Mouse (Mus musculus): ENCODE measurements at regions not wholly inside any gene's neighbourhood (a gene's known extent, or its start where the extent isn't known, plus 50 kb on each side); places are given as distances from the start of the nearest gene placed in this dataset.

DNA sequence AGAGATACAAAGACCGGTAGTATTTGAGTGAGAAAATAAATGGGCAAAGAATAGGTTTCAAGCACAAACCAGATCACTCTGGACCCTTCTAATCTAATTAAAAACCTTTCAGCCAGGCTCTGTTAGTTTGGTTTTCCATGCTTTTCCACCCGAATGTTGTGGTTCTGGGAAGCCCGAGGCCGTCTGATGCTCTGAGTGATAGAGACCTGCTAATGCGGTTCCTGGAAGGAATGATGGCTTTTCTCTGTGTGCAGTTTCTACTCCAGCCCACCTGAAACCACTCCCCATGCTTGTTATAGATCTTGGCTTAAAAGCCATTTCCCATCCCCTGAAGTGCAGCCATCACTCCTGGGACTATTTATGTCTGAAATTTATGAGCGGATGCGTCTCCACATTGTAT, 251.4 kb upstream of the Nrp1 start:
- no peak for TF ChIP-seq CTCF (IDR thresholded peaks at IDR 0.05; ENCODE audit: borderline replicate concordance, insufficient read depth, low read depth, low read length)
- no peak for TF ChIP-seq POLR2A (IDR thresholded peaks at IDR 0.05; ENCODE audit: borderline replicate concordance, insufficient read depth, low read length)
- no peak for DNase-seq
- Histone ChIP-seq H3K4me1 (ENCODE audit: control insufficient read depth, insufficient read depth, low read length) (no peaks in the 10 kb centered on the region), H3K4me3 (replicated peaks; ENCODE audit: insufficient read depth, low read depth, low read length) (no peak overlapping the region), H3K27me3 (ENCODE audit: control insufficient read depth, insufficient read depth, low read length) (no peaks in the 10 kb centered on the region), H3K27ac (ENCODE audit: insufficient read depth, low read length) (no peak overlapping the region)
- 92% methylated on average over 7 of the region's 7 CpGs for WGBS

DNA sequence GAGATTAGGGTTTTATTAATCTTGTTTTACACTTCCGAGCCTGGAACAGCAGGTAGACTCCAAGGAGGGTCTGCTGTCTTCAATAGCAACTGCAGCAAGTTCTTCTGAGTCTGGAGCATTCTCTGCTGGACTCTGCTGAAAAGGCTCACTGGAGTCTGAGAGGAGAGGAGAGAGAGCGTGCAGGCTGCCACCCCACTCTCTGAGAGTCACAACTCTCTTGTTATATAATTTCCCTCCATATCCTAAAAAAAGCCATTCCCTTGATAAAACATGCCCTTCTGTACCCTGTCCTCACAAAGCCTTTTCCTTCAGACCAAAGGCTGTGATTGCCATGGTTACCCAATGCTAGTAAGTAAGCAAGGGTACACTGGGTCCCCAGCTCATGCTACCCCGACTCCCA, 249.4 kb upstream of the Nrp1 start:
- no peak for DNase-seq
- TF ChIP-seq POLR2A (IDR thresholded peaks at IDR 0.05; ENCODE audit: borderline replicate concordance, insufficient read depth, low read length): no peak
- TF ChIP-seq CTCF (IDR thresholded peaks at IDR 0.05; ENCODE audit: borderline replicate concordance, insufficient read depth, low read depth, low read length): no peak
- Histone ChIP-seq H3K4me3 (replicated peaks; ENCODE audit: insufficient read depth, low read depth, low read length) (no peak overlapping the region), H3K27me3 (ENCODE audit: control insufficient read depth, insufficient read depth, low read length) (no peaks in the 10 kb centered on the region), H3K4me1 (ENCODE audit: control insufficient read depth, insufficient read depth, low read length) (no peaks in the 10 kb centered on the region), H3K27ac (ENCODE audit: insufficient read depth, low read length) (no peak overlapping the region)
- 82% methylated on average over 3 of the region's 3 CpGs for WGBS

DNA sequence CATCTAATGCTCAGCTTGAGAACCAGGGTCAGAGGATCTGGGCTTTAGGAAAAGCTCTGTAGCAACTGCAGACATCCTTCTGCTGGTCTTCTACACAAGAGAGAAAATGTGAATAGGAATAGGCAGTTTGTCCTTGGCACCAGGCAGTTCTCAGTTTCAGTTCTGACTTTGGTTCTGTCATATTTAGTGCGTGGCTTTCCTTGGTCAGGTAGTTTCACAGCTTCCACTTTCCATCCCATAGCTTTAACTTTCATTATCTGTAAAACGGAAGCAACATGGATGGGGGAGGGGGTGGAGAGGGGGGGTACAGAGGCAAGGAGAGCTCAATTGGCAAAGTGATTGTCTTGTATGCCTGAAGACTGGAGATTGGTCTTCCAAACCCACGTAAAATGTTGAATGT, 247.3 kb upstream of the Nrp1 start:
- Histone ChIP-seq H3K27me3 (ENCODE audit: control insufficient read depth, insufficient read depth, low read length) (no peaks in the 10 kb centered on the region), H3K4me3 (replicated peaks; ENCODE audit: insufficient read depth, low read depth, low read length) (no peak overlapping the region), H3K27ac (ENCODE audit: insufficient read depth, low read length) (no peak overlapping the region), H3K4me1 (ENCODE audit: control insufficient read depth, insufficient read depth, low read length) (no peaks in the 10 kb centered on the region)
- DNase-seq: no peak
- TF ChIP-seq CTCF (IDR thresholded peaks at IDR 0.05; ENCODE audit: borderline replicate concordance, insufficient read depth, low read depth, low read length) (no peak), POLR2A (IDR thresholded peaks at IDR 0.05; ENCODE audit: borderline replicate concordance, insufficient read depth, low read length) (no peak)
- 89% methylated on average over 3 of the region's 3 CpGs for WGBS

DNA sequence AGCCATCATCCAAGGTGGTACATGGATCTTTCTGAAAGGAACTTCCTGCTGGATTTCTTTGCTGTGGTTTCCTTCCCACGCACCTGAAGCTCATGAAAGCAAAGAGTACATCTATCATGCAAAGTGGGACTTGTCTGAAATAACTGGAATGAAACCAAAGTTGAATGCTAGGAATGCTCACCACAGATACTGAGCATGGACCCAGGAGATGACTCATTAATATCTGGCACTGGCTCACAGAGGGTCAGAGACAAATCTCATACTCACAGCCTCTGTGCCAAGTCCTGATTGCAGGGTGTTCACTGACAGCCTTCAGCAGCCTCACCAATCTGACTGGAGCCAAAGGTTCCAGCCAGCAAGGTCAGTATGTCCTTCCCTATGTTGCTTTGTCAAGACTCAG, 245.3 kb upstream of the Nrp1 start:
- Histone ChIP-seq H3K4me3 (replicated peaks; ENCODE audit: insufficient read depth, low read depth, low read length) (no peak overlapping the region), H3K27me3 (ENCODE audit: control insufficient read depth, insufficient read depth, low read length) (no peaks in the 10 kb centered on the region), H3K27ac (ENCODE audit: insufficient read depth, low read length) (no peak overlapping the region), H3K4me1 (ENCODE audit: control insufficient read depth, insufficient read depth, low read length) (no peaks in the 10 kb centered on the region)
- TF ChIP-seq CTCF (IDR thresholded peaks at IDR 0.05; ENCODE audit: borderline replicate concordance, insufficient read depth, low read depth, low read length) (no peak), POLR2A (IDR thresholded peaks at IDR 0.05; ENCODE audit: borderline replicate concordance, insufficient read depth, low read length) (no peak)
- peak in 1 of 2 experiments; percentile 31 for DNase-seq
- 71% methylated on average over 1 of the region's 1 CpGs for WGBS

DNA sequence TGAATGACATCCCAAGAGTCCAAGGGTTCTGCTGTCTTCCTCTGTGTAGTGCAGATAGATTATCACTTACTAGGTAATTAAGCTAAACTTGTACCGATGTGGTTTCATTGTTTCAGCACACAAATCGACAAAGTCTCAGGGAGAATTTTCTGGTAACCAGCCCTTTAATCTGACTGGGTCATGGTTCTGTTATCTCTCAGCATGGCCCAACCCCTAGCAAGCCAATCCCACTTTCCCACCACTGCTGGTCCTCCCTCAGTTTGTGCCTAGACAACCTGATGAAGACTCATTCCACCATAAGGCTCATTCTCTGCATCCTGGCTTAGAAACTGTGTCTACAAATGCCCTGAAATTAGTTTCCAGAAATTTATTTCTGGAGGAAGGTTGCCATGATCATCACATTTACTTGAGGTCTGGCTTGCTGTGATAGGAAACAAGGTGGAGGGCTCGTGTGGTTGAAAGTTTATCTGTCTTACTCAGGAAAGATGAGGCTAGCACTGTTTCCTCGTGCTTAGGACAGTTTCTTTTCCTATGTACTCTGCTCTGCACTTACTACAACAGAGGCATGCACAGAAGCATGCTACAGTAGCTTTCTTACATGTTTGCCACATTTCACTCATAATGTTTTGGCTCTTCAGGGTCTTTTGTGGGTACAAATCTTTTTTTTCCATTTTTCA, 217.0 kb upstream of the Nrp1 start:
- TF ChIP-seq POLR2A (IDR thresholded peaks at IDR 0.05; ENCODE audit: borderline replicate concordance, insufficient read depth, low read length): no peak
- no peak for TF ChIP-seq CTCF (IDR thresholded peaks at IDR 0.05; ENCODE audit: borderline replicate concordance, insufficient read depth, low read depth, low read length)
- no peaks in the 10 kb centered on the region for H3K27me3 ChIP-seq (ENCODE audit: control insufficient read depth, insufficient read depth, low read length)
- H3K27ac ChIP-seq (ENCODE audit: insufficient read depth, low read length): no peak overlapping the region
- no peak for DNase-seq
- H3K4me1 ChIP-seq (ENCODE audit: control insufficient read depth, insufficient read depth, low read length): no peaks in the 10 kb centered on the region
- H3K4me3 ChIP-seq (replicated peaks; ENCODE audit: insufficient read depth, low read depth, low read length): no peak overlapping the region
- WGBS: 87% methylated on average over 4 of the region's 4 CpGs

DNA sequence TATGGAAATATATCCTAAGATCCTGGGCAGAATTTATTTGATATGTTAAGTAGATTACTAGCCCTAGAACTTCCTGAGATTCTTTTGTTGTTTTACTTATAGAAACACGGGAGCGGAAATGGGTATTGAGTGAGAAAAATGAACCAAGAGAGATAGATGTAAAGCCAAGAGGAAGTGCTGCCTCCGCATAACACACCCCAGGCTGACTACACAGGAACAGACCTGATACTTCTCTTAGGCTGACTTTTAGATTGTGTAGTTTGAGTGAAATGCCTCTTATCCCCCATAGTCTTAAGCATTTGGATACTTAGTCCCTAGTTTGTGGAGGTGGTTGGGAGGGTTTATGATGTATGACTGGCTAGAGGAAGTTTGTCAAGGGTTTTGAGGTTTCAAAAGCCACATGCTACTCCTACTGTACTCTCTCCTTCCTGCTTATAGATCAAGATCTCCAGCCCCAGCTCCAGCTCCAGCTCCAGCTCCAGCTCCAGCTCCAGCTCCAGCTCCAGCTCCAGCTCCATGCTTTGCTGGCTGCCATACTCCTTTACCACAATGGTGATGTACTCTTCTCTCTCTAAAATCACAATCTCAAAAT, 210.0 kb upstream of the Nrp1 start:
- Histone ChIP-seq H3K27me3 (ENCODE audit: control insufficient read depth, insufficient read depth, low read length) (no peaks in the 10 kb centered on the region), H3K27ac (ENCODE audit: insufficient read depth, low read length) (no peak overlapping the region), H3K4me3 (replicated peaks; ENCODE audit: insufficient read depth, low read depth, low read length) (no peak overlapping the region), H3K4me1 (ENCODE audit: control insufficient read depth, insufficient read depth, low read length) (no peaks in the 10 kb centered on the region)
- 92% methylated on average over 3 of the region's 3 CpGs for WGBS
- TF ChIP-seq CTCF (IDR thresholded peaks at IDR 0.05; ENCODE audit: borderline replicate concordance, insufficient read depth, low read depth, low read length) (no peak), POLR2A (IDR thresholded peaks at IDR 0.05; ENCODE audit: borderline replicate concordance, insufficient read depth, low read length) (no peak)
- no peak for DNase-seq

DNA sequence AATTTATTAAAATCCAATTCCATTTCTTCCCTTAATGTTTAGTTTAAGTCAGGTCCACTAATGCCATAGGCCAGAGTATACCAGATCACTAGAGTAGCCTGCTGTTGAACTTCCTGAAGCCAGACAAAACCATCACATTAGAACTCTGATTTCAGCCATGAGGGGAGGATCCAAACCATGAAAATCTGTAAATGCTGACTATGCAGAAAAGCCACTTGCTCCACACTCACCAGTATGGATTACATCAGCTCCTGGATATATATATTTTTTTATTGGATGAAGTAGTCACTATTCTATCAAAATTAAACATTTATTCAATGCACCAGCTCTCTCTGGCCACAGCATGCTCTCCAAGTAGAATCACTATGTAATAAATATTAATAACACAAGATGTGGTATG, 202.8 kb upstream of the Nrp1 start:
- no peak for TF ChIP-seq POLR2A (IDR thresholded peaks at IDR 0.05; ENCODE audit: borderline replicate concordance, insufficient read depth, low read length)
- TF ChIP-seq CTCF (IDR thresholded peaks at IDR 0.05; ENCODE audit: borderline replicate concordance, insufficient read depth, low read depth, low read length): no peak
- no peak for DNase-seq
- Histone ChIP-seq H3K27me3 (ENCODE audit: control insufficient read depth, insufficient read depth, low read length) (no peaks in the 10 kb centered on the region), H3K4me1 (ENCODE audit: control insufficient read depth, insufficient read depth, low read length) (no peaks in the 10 kb centered on the region), H3K4me3 (replicated peaks; ENCODE audit: insufficient read depth, low read depth, low read length) (no peak overlapping the region), H3K27ac (ENCODE audit: insufficient read depth, low read length) (no peak overlapping the region)

DNA sequence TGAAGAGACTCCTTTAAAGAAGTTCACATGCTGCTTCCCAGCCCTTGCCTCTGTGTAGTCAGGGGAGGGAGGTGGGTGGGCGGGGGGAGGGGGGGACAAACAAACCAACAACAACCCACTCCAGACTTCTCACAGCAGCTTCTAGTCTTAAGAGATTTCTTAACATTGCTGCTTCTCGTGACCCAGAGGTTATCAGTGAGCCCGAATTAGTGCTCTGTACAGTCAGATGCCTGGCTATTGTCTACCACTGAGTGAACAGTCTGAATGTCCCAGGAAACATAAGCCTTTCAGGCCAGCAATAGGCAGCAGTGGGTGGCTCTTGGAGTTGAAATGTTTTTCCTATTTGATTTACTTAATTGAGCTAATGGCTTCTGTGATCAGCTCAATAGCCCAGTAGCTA, 202.2 kb upstream of the Nrp1 start:
- Histone ChIP-seq H3K27ac (ENCODE audit: insufficient read depth, low read length) (no peak overlapping the region), H3K27me3 (ENCODE audit: control insufficient read depth, insufficient read depth, low read length) (no peaks in the 10 kb centered on the region), H3K4me1 (ENCODE audit: control insufficient read depth, insufficient read depth, low read length) (no peaks in the 10 kb centered on the region), H3K4me3 (replicated peaks; ENCODE audit: insufficient read depth, low read depth, low read length) (no peak overlapping the region)
- 52% methylated on average over 3 of the region's 3 CpGs for WGBS
- TF ChIP-seq POLR2A (IDR thresholded peaks at IDR 0.05; ENCODE audit: borderline replicate concordance, insufficient read depth, low read length) (no peak), CTCF (IDR thresholded peaks at IDR 0.05; ENCODE audit: borderline replicate concordance, insufficient read depth, low read depth, low read length) (no peak)
- DNase-seq: no peak
